In genomic region chr5:140091601-140092000, GRCm38 (mm10) we compare ENCODE assay signal across 8 mouse cellular contexts.
DNase-seq lines count a peak whose midpoint lies in the region; ATAC-seq and TF ChIP-seq lines count a peak whose summit lies in the region.
"Had no signal": no experiment of that assay in that cellular context is flagged by ENCODE, and none has a peak within 500 bp of the region (broad histone marks: within the 10 kb centered on the region; RNA-seq: fewer than 3 reads in every experiment).

No protein-coding gene starts in this region.

- H3K27ac ChIP-seq in hindbrain, embryonic 14.5 days: peak overlapping the region; percentile 60; the same call in 1 of the 2 replicates
- peak overlapping the region; percentile 49; the same call in 1 of the 2 replicates for H3K27ac ChIP-seq in lung, embryonic 15.5 days

- TF ChIP-seq CTCF in brain, embryonic 14.5 days (IDR thresholded peaks at IDR 0.05; ENCODE audit: borderline replicate concordance, extremely low read depth, insufficient read depth, insufficient read length): no peak

- no peaks in the 10 kb centered on the region for H3K9me3 ChIP-seq in hindbrain, embryonic 14.5 days (ENCODE audit: control insufficient read depth, low read length)
- H3K9me3 ChIP-seq in lung, embryonic 15.5 days: no peaks in the 10 kb centered on the region
- H3K9me3 ChIP-seq: megakaryocyte, embryonic 14.5 days had no signal

- H3K27me3 ChIP-seq in hindbrain, embryonic 14.5 days (ENCODE audit: control insufficient read depth, insufficient read depth, low read length): no peaks in the 10 kb centered on the region
- no peaks in the 10 kb centered on the region for H3K27me3 ChIP-seq in lung, embryonic 15.5 days
- H3K27me3 ChIP-seq: megakaryocyte, embryonic 14.5 days had no signal

- H3K4me1 ChIP-seq in hindbrain, embryonic 14.5 days (replicated peaks; ENCODE audit: control insufficient read depth, insufficient read depth, low read length): peaks cover 25% of the 10 kb centered on the region
- H3K4me1 ChIP-seq in lung, embryonic 15.5 days: peaks cover 10% of the 10 kb centered on the region; the same call in 1 of the 2 replicates
- H3K4me1 ChIP-seq: megakaryocyte, embryonic 14.5 days had no signal

- no peak for TF ChIP-seq POLR2A in brain, embryonic 14.5 days (IDR thresholded peaks at IDR 0.05; ENCODE audit: borderline replicate concordance, extremely low read depth, insufficient read depth, insufficient read length, poor library complexity, severe bottlenecking)

- ATAC-seq in hindbrain, embryonic 14.5 days (ENCODE audit: low FRiP score): peak; percentile 61; the same call in 1 of the 2 replicates
- peak; percentile 83 for ATAC-seq in lung, embryonic 15.5 days (ENCODE audit: borderline replicate concordance, extremely low read depth, low FRiP score, low TSS enrichment)
- no peak for ATAC-seq in granulocyte monocyte progenitor cell, adult 5-6 weeks (replicated peaks; ENCODE audit: poor library complexity, severe bottlenecking)
- ATAC-seq in megakaryocyte, adult 5-6 weeks (ENCODE audit: poor library complexity, severe bottlenecking): no peak

- no peak overlapping the region for H3K9ac ChIP-seq in hindbrain, embryonic 14.5 days
- H3K9ac ChIP-seq in lung, embryonic 15.5 days: no peak overlapping the region

- H3K4me3 ChIP-seq in hindbrain, embryonic 14.5 days (replicated peaks; ENCODE audit: low read length): no peak overlapping the region
- no peak overlapping the region for H3K4me3 ChIP-seq in lung, embryonic 15.5 days
- H3K4me3 ChIP-seq: megakaryocyte, embryonic 14.5 days had no signal

- DNase-seq in brain, embryonic 14.5 days (ENCODE audit: low read depth): peak; percentile 86
- peak; percentile 72 for DNase-seq in cerebellum, adult 9-10 months
- DNase-seq in hindbrain, embryonic 14.5 days (ENCODE audit: low spot score): peak; percentile 34
- DNase-seq in c-Kit-positive CD71-positive TER-119-positive erythroid progenitor cells, embryonic 14.5 days (ENCODE audit: low spot score): no peak

- H3K4me2 ChIP-seq in hindbrain, embryonic 14.5 days (replicated peaks): no peak overlapping the region
- no peak overlapping the region for H3K4me2 ChIP-seq in lung, embryonic 15.5 days

- WGBS in hindbrain, embryonic 14.5 days: 43% methylated on average over 11 of the region's 11 CpGs
- 50% methylated on average over 11 of the region's 11 CpGs for WGBS in lung, embryonic 15.5 days

- no peaks in the 10 kb centered on the region for H3K36me3 ChIP-seq in hindbrain, embryonic 14.5 days (replicated peaks; ENCODE audit: control insufficient read depth, insufficient read depth)
- H3K36me3 ChIP-seq in lung, embryonic 15.5 days: 0 out of 2 replicates have a peak, but pooled peaks cover 6% of the 10 kb centered on the region

Comparison
In these comparisons a context has a peak if more than half of its experiments do, and no peak if none do; other contexts are left out.
1. ATAC-seq: peak in hindbrain, embryonic 14.5 days (single experiment) and lung, embryonic 15.5 days (single experiment); none in granulocyte monocyte progenitor cell, adult 5-6 weeks (single experiment) and megakaryocyte, adult 5-6 weeks (single experiment).